ENCODE assay signal across 10 mouse cellular contexts in the genomic region with DNA sequence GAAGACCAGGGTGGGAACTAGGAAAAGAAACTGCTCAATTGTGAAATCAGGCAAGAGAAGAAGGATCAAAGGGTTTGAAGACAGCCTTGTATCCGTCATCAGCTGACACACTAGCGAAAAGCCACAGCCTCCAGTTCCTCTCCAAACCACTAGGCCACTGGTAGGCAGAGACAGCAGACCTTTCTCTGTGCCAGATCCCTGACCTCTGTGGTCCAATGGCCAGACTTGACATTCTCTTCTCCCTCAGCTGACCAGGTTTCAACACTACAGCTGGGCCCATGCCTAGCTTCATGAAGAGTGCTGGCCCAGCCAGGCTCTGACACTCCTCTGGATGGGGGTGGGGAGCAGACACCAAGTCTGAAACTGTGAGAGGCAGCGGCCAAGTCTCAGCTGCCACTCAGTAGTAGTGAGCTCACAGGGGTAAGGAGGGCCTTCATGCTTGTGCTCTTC. TPM values are rescaled to one million over a fixed set of nuclear protein-coding genes. Genes with fewer than 3 reads are reported as not detected.
DNase-seq lines count a peak whose midpoint lies in the region; ATAC-seq lines count a peak whose summit lies in the region.
"Had no signal": no experiment of that assay in that cellular context is flagged by ENCODE, and none has a peak within 500 bp of the region (broad histone marks: within the 10 kb centered on the region; RNA-seq: fewer than 3 reads in every experiment).

No protein-coding gene starts in this region.

- WGBS in liver, embryonic 15.5 days (ENCODE audit: insufficient replicate concordance) = 39% methylated on average over 3 of the region's 3 CpGs

- no peaks in the 10 kb centered on the region for H3K36me3 ChIP-seq in liver, embryonic 15.5 days (replicated peaks)
- H3K36me3 ChIP-seq: stomach, embryonic 15.5 days had no signal

- no peaks in the 10 kb centered on the region for H3K27me3 ChIP-seq in liver, embryonic 15.5 days
- H3K27me3 ChIP-seq: limb, embryonic 13.5 days; stomach, embryonic 15.5 days had no signal

- no peak overlapping the region for H3K4me3 ChIP-seq in liver, embryonic 15.5 days (replicated peaks)
- H3K4me3 ChIP-seq: limb, embryonic 13.5 days; stomach, embryonic 15.5 days had no signal

- no peak overlapping the region for H3K9ac ChIP-seq in liver, embryonic 15.5 days
- H3K9ac ChIP-seq: limb, embryonic 13.5 days; stomach, embryonic 15.5 days had no signal

- no peak overlapping the region for H3K4me2 ChIP-seq in liver, embryonic 15.5 days
- H3K4me2 ChIP-seq: limb, embryonic 13.5 days; stomach, embryonic 15.5 days had no signal

- H3K27ac ChIP-seq in liver, embryonic 15.5 days (replicated peaks) = no peak overlapping the region
- H3K27ac ChIP-seq: limb, embryonic 13.5 days; stomach, embryonic 15.5 days had no signal

- no peak for DNase-seq in frontal cortex, postnatal 25 days (ENCODE audit: low spot score in 2 of 2)
- peak; percentile 22 for DNase-seq in right cerebral cortex, postnatal 25 days
- no peak for DNase-seq in right cerebral cortex, postnatal 4 days
- DNase-seq in heart, adult 8-10 months (ENCODE audit: low spot score) = peak; percentile 77
- DNase-seq in thymus, postnatal 4 days = peak; percentile 47
- DNase-seq in embryo, embryonic 10 days (ENCODE audit: low spot score) = no peak

- 0 out of 2 replicates have a peak, but pooled peaks have one; percentile 24 for ATAC-seq in frontal cortex, adult (ENCODE audit: low TSS enrichment)
- ATAC-seq in liver, embryonic 15.5 days (ENCODE audit: insufficient read depth) = peak; percentile 37; the same call in 1 of the 2 replicates

- peaks cover 21% of the 10 kb centered on the region for H3K4me1 ChIP-seq in liver, embryonic 15.5 days (replicated peaks)
- H3K4me1 ChIP-seq: stomach, embryonic 15.5 days had no signal

- no peaks in the 10 kb centered on the region for H3K9me3 ChIP-seq in liver, embryonic 15.5 days (replicated peaks)
- H3K9me3 ChIP-seq: stomach, embryonic 15.5 days had no signal

RNA-seq across cellular contexts. Expression of a gene that starts 7.0 kb away (rescaled TPM):
- 100 to 1,000 TPM; 453 to 510 (median 503) TPM for total RNA-seq in heart, adult 8-10 months (2022)
- polyA plus RNA-seq in liver, embryonic 15.5 days (2015; fragmentation: Nextera tagmentation; extraction: Ambion mirVana) = 6.4 and 7.1 TPM in 2 replicates

Comparison
In these comparisons a context has a peak if more than half of its experiments do, and no peak if none do; other contexts are left out.
1. DNase-seq: peak in right cerebral cortex, postnatal 25 days (single experiment), heart, adult 8-10 months (single experiment) and thymus, postnatal 4 days (single experiment); none in frontal cortex, postnatal 25 days (0 of 2), right cerebral cortex, postnatal 4 days (single experiment) and embryo, embryonic 10 days (single experiment).